Mouse (Mus musculus) right cerebral cortex, adult 2 months (tissue): ENCODE results near the gene Xrcc1.

Experiments
- DNase-seq, 2 experiments: peaks; one replicate each; pipeline ENCODE4 v3.0.0; 2021 to 2022; ENCODE audit warnings: low spot score in 2 of 2

Gene Xrcc1

DNA sequence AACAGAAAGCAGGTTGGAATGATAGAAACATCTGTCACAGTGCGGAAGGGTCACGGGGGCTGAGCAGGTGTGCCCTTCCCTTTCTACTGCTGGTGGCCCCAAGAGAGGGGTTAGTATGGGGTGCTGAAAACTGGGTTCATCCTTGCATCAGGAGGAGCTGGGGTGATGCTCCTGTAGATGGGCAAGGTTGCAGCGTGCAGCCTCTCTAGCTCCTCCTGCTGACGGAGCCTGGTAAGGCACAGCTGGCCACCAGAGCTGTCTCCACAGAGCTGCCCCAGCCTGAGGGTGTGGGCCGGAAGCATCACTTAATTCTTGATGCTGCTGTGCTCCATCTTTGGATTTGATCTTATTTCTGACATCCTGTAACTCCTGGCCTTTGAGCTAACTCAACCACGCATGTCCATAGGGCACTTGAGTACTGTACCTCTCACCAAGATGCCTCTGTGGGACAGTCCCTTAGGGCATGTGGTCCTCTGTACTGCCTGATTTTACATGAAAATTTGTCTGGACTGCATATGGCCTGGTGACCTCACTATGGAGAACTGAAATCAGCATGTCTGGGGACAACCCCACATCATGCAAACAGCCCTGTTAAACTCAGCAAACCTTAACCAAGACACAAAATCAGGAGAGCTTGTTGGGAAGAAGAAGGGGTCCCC, 18.6 kb downstream of the Xrcc1 start:
- DNase-seq = peak; percentile 67 to 75

DNA sequence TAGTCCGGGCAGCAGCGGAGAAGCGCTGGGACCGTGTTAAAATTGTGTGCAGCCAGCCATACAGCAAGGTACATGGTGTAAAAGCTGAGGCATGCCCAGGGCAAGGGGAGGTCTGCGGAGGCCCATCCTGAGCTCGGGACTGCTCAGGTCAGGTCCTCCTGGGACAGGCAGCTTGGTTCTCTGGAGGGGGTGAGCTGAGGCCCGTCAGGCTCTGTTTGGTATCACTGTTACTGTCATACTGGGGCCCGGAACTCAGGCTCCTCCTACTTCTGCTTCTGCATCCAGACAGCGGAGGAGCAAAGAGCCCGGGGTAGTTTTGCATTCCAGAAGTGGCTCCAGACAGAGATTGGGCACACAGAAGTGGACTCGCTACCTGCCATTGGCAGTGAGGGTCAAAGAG, 19.5 kb downstream of the Xrcc1 start:
- DNase-seq = no peak

DNA sequence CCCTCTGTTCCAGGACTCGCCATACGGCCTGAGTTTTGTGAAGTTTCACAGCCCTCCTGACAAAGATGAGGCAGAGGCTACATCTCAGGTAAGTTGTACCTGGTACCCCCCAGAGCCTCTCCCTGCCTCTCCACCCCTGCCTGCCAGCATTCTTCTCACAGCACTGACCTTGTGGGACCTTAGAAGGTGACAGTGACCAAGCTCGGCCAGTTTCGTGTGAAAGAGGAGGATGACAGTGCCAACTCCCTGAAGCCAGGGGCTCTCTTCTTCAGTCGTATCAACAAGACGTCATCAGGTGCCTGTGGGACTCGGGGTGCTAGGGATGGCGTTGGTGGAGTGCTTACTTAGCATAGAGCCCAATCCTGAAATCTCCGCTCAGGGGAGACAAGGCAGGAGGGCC, 20.1 kb downstream of the Xrcc1 start:
- DNase-seq = no peak

DNA sequence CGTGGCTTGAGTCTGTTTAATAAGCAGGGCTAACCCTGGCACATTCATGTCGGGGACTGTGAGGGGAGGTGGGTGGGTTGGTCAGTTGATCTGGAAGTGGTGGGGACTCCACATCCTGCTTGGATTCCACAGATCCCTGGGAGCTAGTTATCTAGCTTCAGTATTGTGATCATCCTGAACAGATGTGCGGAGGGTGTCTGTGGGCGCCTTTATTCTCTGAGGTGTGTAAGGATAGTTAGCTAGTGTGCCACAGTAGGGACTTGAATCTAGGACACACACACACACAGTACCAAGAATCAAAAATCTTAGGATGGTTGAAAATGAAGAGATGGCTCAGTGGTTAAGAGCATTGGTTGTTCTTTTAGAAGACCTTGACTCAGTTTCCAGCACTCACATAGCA, 22.4 kb downstream of the Xrcc1 start:
- no peak for DNase-seq

DNA sequence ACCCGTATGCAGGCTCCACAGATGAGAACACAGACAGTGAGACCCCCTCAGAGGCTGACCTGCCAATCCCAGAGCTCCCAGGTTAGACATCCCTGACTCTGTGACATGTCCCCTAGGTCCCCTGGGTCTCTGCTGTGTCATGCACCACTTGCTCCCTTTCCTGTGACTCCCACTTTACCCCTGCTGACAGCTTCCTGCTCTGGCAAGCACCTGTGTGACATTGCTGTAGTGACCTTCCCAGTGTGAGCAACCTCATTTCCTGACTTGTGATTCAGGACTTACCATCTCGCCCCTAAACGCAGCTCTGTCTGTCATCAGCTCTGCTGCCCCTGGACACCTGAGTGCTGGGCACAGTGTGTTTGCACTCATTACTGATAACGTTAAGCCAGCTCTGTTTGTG, 25.0 kb downstream of the Xrcc1 start:
- DNase-seq = no peak

DNA sequence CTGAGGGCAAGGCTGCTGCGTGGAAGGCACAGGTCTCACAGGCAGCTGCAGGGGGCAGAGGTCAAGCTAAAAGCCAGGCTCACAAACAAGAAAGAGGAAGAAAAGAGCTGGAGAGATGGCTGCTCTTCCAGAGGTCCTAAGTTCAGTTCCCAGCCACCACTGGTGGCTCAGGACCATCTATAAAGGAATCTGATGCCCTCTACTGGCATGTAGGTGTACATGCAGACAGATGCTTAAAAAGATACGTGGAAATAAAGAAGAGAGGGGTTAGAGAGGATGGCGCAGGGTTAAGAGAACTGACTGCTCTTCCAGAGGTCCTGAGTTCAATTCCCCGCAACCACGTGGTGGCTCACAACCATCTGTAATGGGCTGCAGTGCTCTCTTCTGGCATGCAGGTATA, 26.4 kb downstream of the Xrcc1 start:
- no peak for DNase-seq

DNA sequence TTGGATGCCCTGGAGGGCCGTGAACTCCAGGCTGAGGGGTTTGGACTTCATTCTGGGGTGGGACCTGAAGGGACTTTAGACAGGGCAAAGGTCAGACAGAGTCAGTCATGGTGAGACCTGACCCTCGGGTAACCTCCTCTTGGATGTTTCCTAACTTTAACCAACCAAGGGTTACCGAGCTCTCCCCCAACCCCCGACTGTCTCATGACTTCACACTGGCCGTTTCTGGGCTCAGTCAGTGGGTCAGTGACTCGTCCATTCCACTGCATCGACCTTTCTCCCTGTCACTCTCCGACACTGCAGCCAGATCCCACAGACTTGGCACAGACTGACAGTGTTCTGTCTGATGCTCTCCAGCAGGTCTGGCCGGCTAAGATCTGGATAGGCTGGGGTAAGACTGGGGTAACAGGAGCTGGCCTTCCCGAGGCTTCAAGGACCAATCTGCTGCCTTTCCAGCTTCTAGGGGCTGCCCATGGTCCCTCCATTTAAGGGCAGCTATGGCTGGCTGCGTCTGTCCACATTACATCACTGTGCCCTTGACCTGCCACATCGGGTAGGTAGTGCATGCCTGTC, 28.2 kb downstream of the Xrcc1 start:
- DNase-seq = no peak

DNA sequence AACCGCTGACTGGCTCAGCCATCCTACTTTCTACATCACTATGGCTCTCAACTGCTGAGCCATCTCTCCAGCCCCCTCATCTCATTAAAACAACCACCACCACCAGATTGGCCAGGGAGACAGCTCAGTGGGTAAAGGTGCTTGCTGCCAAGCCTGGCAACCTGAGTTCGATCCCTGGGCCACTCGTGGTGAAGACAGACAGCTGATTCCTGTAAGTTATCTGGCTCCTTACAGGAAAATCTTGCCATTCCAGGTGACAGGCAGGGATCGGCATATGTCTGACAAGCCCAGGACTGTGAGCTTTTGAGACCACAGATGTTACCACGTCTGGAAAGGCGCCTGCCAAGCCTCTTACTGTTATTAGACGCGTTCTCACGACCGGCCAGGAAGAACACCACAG, 31.7 kb downstream of the Xrcc1 start:
- DNase-seq = no peak

DNA sequence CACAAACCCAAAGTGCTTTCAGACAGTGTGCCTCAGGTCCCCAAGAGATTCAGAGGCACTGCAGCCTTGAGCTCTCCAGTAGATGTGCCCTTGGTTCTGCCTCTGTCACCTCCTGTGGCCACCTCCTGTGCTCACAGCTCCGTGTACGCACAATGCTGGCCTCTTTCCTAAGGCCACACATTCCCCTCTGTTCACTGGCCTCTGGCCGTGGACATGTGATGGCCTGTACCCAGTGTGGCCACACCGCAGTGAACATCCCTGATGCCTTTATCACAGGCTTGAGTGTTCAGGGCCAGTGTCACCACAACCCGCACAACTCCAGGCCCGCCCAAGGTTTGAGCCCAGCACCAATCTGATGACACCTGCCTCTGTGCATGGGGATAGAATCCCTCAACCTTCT, 38.8 kb downstream of the Xrcc1 start:
- DNase-seq = no peak

DNA sequence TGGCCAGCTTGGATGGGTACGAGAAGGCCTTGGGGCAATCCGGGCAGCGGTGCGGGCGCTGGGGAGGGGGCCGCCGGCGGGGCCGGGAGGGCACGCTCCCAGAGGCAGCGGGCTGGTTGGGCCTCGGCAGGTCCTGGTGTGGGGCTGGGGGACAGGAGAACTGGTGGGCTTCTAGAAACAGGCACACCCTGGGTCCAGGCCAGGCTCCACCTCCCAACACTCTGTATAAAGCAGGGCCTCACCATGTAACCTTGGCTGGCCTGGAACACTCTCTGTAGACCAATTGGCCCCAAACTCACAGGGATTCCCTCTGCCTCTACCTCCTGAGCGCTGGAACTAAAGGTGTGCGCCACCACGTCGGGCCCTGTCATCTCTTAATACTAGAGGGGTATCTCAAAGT, 39.9 kb downstream of the Xrcc1 start:
- DNase-seq = no peak

DNA sequence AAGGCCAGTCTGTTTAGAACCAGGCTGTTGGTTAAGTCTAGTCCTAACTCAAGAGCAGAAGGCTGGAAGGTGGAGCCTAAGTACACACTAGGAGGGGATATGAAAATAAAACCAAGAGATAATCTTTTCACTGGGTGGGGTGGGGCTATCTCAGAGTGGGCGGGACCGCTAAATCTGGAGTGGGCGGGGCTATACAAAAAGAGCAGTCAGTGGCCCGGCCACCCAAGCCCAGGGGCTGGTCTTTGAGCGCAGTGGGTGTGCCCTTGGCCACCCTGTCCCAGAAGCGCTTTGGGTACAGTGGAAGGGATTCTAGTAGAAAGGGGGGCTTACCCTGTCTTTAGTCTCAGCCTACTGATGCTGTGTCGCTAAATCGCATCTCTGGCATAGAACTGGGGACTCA, 40.7 kb downstream of the Xrcc1 start:
- DNase-seq = no peak

DNA sequence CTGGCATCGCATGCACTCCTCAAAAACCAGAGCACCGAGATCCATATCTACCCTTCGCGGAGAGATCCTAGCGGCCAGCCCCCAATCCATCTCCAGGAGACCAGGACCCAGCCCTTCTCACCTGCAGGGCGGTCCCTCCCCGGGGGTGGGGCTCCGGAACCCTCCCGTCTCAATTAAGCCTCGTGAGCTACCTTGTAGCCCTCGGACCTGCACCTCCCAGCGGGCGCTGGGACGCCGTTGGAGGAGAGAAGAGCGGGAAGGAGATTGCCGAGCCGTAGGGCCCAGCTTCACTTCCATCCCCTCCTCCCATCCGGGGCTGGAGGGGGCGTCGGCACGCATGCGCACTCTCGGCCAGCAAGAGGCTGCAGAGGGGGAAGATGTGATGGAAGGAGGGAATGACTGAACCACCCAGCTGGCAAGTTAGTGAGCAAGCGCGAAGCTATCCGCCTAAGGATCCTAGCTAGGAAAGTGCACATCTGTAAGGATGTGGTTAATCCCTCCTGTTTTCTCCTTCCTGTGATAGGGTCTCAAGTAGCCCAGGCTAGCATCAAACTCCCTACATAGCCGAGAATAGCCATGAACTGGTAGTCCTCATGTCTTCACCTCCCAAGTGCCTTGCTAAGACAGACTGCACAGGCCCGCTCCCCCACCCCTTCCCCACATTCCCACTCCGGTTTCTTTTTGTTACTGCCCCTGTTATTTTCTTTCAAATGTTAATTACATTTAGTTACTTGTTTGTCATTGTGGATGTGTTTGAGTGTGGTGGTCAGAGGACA, 41.4 kb downstream of the Xrcc1 start, which contains the start of the genes Ethe1 and Zfp575:
Gene Ethe1, plus strand, starts transcription at position 214 of the 776 bp plus-strand sequence.
Gene Zfp575, minus strand, starts transcription at position 312 of the 776 bp plus-strand sequence.
- DNase-seq = peak; percentile 83 to 87

DNA sequence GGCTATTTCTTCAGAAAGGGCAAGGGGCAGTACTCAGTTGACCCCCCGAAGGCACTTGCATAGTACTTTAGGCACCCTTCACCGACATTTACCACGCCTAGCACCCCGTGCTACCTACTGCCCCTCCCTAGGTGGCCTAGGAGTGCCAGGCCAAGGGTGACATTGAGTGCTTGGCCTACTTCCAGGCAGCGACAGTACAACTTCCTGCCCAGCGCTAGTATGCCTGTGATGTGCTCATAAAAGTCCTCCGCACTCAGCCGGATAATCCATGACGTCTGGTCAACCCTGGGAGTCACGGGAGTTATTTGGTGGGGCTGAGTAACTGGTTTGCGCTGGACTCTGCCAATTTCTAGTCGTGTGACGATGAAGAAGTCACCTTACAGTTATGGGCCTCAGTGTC, 42.2 kb downstream of the Xrcc1 start:
- DNase-seq = no peak

DNA sequence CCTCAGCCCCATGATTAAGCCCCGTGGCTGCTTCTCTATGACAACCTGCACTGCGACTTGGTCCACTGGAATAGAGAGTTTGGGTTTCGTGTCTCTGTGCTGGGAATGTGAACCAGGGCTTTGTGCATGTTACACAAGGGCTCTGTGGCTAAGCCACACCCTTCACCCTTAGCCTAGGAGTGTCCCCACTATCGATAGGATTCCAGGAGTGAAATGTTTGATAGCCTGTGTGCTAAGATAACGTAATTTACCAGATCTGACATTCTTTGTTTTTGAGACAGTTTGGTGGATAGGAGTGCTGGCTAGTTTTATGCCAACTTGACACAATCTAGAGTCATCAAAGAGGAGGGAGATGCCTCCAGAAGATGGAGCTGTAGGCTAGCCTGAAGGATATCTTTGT, 45.6 kb downstream of the Xrcc1 start:
- no peak for DNase-seq

DNA sequence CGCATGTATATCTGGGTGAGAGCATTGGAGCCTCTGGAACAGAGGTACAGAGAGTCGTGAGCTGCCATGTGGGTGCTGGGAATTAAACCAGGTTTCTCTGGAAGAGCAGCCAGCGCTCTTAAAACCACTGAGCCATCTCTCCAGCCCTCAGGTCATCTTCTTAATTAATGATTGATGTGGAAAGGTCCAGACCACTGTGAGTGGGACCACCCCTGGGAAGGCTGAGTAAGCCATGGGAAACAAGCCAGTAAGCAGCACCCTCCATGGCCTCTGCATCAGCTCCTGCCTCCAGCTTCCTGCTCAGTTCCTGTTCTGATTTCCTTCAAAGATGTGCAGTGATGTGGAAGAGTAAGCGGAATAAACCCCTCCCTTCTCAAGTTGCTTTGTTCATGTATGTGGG, 46.1 kb downstream of the Xrcc1 start:
- DNase-seq = no peak

DNA sequence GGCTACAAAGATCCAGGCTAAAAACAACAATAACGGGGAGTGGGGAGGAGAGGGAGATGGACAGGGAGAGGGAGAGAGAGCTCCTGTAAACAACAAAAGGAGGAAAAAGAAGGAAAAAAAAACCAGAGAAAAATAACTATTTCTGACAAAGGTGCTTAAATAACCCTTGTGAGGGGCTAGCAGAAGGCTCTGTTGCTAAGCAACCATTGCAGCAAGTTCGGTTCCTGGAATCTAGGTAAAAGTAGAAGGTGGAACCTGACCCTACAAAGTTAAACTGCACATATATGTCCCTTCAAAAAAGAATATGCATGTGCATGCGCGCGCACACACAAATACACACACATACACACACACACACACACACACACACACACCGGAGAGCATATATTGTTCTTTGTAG, 46.7 kb downstream of the Xrcc1 start:
- no peak for DNase-seq

DNA sequence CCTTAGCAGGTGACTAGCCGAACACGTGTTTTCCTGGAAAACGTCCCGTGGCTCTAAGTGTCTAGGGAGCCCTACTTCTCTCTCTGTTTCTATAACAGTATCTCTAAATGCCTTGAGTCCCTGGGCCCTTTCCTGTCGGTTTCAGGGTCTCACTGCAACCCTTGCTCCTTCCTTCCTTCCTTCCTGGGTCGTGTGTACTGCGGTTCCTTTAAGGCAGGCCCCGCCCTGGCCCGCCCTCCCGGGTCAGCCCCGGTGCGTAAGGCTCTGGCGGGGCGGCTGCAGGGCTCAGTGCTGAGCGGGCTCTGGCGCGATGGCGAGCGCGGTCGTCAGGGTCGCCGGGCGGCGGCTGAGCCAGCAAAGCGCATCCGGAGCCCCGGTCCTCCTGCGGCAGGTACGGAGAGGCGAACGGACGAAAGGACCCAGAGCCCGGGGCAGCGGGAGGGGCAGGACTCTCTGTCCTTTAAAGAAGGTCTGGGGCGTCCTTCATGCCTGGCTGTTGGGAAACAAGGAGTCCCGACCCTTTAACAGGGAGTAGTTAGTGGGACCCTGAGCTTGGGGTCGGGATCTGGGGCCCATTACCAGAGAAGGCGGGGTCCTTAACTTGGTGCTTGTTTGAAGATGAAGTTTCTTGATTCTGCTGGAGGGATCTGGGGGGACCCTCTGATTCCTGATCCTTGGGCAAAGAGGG, 47.7 kb downstream of the Xrcc1 start:
- peak; percentile 59 to 66 for DNase-seq

DNA sequence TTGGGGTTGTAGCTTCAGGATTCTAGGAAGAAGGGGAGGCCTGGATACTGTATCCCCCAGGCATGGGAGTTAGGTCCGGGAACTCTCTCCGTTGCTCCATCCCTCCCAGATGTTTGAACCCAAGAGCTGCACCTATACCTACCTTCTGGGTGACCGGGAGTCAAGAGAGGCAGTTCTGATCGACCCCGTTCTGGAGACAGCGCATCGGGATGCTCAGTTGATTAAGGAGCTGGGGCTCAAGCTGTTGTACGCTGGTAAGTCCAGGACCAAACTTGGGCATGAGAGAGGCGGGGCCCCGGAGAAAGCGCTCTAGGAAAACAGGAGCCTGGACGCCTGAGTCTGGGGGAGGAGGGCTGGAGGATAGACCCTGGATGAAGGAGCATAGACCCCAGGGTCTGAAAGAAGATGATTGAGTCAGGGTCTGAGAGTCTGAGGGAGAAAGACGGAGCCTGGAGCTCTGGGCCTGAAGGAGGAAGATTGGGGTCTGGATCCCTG, 48.3 kb downstream of the Xrcc1 start:
- no peak for DNase-seq

DNA sequence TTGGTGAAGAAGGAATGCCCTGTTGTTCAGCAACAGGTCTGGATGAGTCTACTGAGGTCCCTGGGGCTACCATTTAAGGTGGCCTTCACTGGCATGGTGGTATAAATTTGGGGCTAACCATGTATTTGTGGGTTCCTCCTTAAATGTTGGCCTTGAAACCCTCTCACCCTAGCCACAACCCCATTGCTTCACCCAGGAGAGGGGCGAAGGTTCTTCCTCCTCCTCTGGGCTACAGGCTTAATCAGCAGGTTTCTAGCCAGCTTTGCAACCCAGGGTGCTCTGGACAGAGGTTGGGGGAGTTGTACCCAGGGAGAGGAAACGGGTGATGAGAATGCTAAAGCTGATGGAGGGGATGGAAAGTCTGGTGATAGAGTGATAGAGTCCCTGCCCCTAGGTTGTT, 49.4 kb downstream of the Xrcc1 start:
- DNase-seq = no peak

DNA sequence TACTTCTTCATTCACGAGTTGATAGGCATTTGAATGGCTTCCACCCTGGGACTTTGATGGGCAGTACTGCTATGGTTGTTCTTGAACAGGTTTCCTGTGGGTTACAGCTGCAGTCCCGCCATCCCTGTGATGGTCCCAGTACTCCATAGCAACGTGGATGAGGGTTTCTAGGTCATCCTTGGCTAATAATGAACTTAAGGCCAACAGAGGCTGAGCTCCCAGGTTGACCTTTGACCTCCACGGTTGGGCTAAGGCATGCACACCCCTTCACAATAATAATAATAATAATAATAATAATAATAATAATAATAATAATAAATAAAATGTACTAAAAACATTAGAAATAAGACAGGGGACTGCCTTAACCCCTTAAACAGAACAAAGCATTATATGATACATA, 52.0 kb downstream of the Xrcc1 start:
- no peak for DNase-seq

DNA sequence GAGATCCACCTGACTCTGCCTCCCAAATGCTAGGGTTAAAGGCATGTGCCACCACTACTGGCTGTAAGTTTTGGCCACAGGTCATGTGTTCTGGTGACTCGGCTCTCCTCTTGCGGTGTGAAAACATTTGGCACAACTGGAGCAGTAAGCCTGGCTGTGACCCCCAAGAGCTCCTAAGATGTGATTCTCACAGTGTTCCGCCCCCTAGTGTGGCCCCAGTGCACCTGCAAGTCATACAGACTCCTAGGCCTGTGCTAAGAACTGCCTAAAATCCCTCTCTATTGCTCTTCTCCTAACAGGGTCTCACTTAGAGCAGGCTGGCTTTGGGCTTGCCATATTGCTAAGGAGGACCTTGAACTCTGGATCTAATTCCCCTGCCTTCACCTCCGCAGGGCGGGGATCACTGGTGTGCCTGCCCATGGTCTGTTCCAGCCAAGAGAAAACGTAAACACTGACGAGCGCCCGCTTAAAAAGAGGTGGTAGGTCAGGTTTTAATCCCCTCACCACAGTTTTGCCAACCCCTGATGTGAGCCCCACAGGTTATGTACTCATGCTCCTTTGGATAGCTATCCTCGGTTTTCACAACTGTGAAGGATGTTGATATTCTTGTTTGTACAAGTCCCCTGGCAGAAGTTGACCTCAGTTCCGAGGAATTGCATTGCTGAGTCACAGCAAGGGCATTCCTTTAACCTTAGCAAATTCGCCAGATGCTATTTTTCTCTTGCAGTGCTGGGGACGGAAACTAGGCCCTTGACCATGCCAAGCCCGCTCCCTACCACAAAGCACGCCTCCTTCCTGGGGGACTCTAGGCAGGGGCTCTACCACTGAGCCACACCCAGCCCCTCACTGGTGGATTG, 53.4 kb downstream of the Xrcc1 start:
- no peak for DNase-seq
